Comparison of ENCODE assay signal across 16 mouse cellular contexts in the genomic region with DNA sequence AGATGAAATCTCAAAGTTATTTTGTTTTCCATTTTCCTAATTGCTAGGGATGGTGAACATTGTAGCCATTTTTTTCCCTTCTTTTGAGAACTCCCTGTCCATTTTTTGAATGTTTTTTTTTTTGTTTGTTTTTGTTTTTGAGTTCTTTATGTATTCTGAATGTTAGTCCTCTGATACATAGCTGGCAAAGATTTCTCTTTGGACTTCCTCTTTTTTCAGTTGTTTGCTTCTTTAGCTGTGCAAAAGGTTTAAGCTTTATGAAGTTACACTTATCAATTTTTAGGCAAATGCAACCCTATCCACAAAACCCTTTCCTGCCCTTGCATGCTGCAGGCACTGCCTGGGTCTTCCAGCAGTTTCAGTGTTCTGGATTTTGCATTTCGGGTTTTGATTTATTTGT.
"Had no signal": no experiment of that assay in that cellular context is flagged by ENCODE, and none has a peak within 500 bp of the region (broad histone marks: within the 10 kb centered on the region; RNA-seq: fewer than 3 reads in every experiment).

No protein-coding gene starts in this region.

- H3K4me1 ChIP-seq: neural tube, embryonic 13.5 days; neural tube, embryonic 15.5 days; stomach, embryonic 15.5 days had no signal

- H3K9me3 ChIP-seq: neural tube, embryonic 15.5 days; stomach, embryonic 15.5 days had no signal

- H3K27ac ChIP-seq: neural tube, embryonic 13.5 days; neural tube, embryonic 15.5 days; stomach, embryonic 15.5 days; stomach, postnatal 0 days had no signal

- H3K27me3 ChIP-seq: neural tube, embryonic 13.5 days; neural tube, embryonic 15.5 days; stomach, embryonic 15.5 days had no signal

- DNase-seq: retina, postnatal 1 day; right cerebral cortex, adult 18-20 months; right cerebral cortex, postnatal 14 days; right cerebral cortex, postnatal 25 days; right cerebral cortex, postnatal 4 days; spleen, adult 18-20 months; thymus, adult 18-20 months; thymus, adult 2 months; thymus, postnatal 14 days; thymus, postnatal 25 days; thymus, postnatal 36 days; thymus, postnatal 4 days had no signal

- H3K4me2 ChIP-seq: neural tube, embryonic 13.5 days; neural tube, embryonic 15.5 days; stomach, embryonic 15.5 days had no signal

- H3K4me3 ChIP-seq: neural tube, embryonic 13.5 days; neural tube, embryonic 15.5 days; stomach, embryonic 15.5 days had no signal

- H3K9ac ChIP-seq: neural tube, embryonic 13.5 days; neural tube, embryonic 15.5 days; stomach, embryonic 15.5 days had no signal

- H3K36me3 ChIP-seq: neural tube, embryonic 13.5 days; neural tube, embryonic 15.5 days; stomach, embryonic 15.5 days had no signal
